Mouse (Mus musculus) intestine, postnatal 0 days (tissue): ENCODE measurements around the gene P4ha1. TPM values are rescaled to one million over a fixed set of nuclear protein-coding genes. Genes with fewer than 3 reads are reported as not detected.

Experiments used
- ATAC-seq: fragments of 200-750 bp; cut with Nextera tagmentation; 2 replicates; pipeline ENCODE4 v1.8.0; 2017; ENCODE audit warnings: mild to moderate bottlenecking, moderate TSS enrichment, moderate library complexity
- H3K27ac ChIP-seq: fragments of 300-500 bp; sonication (generic); 2 replicates; pipeline ENCODE4 v1.5.1; 2014; ENCODE audit warnings: mild to moderate bottlenecking, low read depth, low read length, moderate library complexity
- H3K27me3 ChIP-seq: fragments of 300-500 bp; sonication (generic); replicated peaks from 2 replicates; pipeline ENCODE4 v1.6.1; 2014; ENCODE audit warnings: low read length, mixed read lengths; ENCODE audit not compliant: control insufficient read depth, insufficient read depth
- H3K36me3 ChIP-seq: fragments of 300-500 bp; sonication (generic); 2 replicates; pipeline ENCODE4 v1.6.1; 2014; ENCODE audit warnings: mild to moderate bottlenecking, moderate library complexity; ENCODE audit not compliant: control insufficient read depth, insufficient read depth
- H3K4me1 ChIP-seq: fragments of 300-500 bp; sonication (generic); replicated peaks from 2 replicates; pipeline ENCODE4 v1.6.1; 2014; ENCODE audit warnings: antibody characterized with exemption, low read length, mixed read lengths; ENCODE audit not compliant: control insufficient read depth, insufficient read depth
- H3K4me2 ChIP-seq: fragments of 300-500 bp; sonication (generic); replicated peaks from 2 replicates; pipeline ENCODE4 v1.6.1; 2014; ENCODE audit warnings: low read depth, mild to moderate bottlenecking, moderate library complexity
- H3K4me3 ChIP-seq: fragments of 300-500 bp; sonication (generic); 2 replicates; pipeline ENCODE4 v1.5.1; 2014; ENCODE audit warnings: low read depth, low read length
- H3K9ac ChIP-seq: fragments of 300-500 bp; sonication (generic); 2 replicates; pipeline ENCODE4 v1.6.1; 2014; ENCODE audit warnings: mild to moderate bottlenecking, low read depth, low read length
- H3K9me3 ChIP-seq: fragments of 300-500 bp; sonication (generic); 2 replicates; pipeline ENCODE4 v1.6.1; 2016; ENCODE audit warnings: mixed run types; ENCODE audit not compliant: control insufficient read depth
- CTCF ChIP-seq: sonication (generic); IDR thresholded peaks from 2 replicates; pipeline ENCODE4 v1.5.1; 2016; ENCODE audit warnings: low read depth, mild to moderate bottlenecking, control low read depth, antibody characterized with exemption, moderate library complexity
- WGBS: fragments of 180-500 bp; shearing (Covaris S2); extraction: QIAGEN DNeasy Blood & Tissue Kit; methylation state at CpG from one replicate; pipeline ENCODE4 v1.1.7; 2014; 5-methylcytosine and 5-hydroxymethylcytosine counted together
- polyA plus RNA-seq: library from polyadenylated mRNA; unstranded; fragments of >200 nt; fragmentation: Nextera tagmentation; extraction: Ambion mirVana; gene quantifications from 2 replicates; pipeline ENCODE4 v1.2.1, GENCODE M21; 2015

Gene P4ha1
- polyA plus RNA-seq, 1 experiment from 2014 or later = 8.7 TPM

GRCm38 (mm10) chr10:59285530-59285929 is 37.6 kb upstream of the P4ha1 start:
- ATAC-seq = no peak
- TF ChIP-seq CTCF = no peak
- Histone ChIP-seq H3K9ac (no peak overlapping the region), H3K36me3 (no peaks in the 10 kb centered on the region), H3K27ac (no peak overlapping the region), H3K4me2 (no peak overlapping the region), H3K4me1 (no peaks in the 10 kb centered on the region), H3K9me3 (no peaks in the 10 kb centered on the region), H3K4me3 (no peak overlapping the region), H3K27me3 (no peaks in the 10 kb centered on the region)
- 57% methylated on average over 5 of the region's 5 CpGs for WGBS

GRCm38 (mm10) chr10:59287251-59287650 is 35.8 kb upstream of the P4ha1 start:
- no peaks in the 10 kb centered on the region for H3K4me1 ChIP-seq
- no peaks in the 10 kb centered on the region for H3K27me3 ChIP-seq
- no peaks in the 10 kb centered on the region for H3K36me3 ChIP-seq
- H3K9me3 ChIP-seq = no peaks in the 10 kb centered on the region
- TF ChIP-seq CTCF = no peak
- H3K9ac ChIP-seq = no peak overlapping the region
- H3K4me2 ChIP-seq = no peak overlapping the region
- ATAC-seq = no peak
- H3K4me3 ChIP-seq = no peak overlapping the region
- H3K27ac ChIP-seq = no peak overlapping the region
- 65% methylated on average over 2 of the region's 2 CpGs for WGBS

GRCm38 (mm10) chr10:59287662-59288061 is 35.4 kb upstream of the P4ha1 start:
- no peak for ATAC-seq
- Histone ChIP-seq H3K27me3 (no peaks in the 10 kb centered on the region), H3K4me2 (no peak overlapping the region), H3K9ac (no peak overlapping the region), H3K36me3 (no peaks in the 10 kb centered on the region), H3K27ac (no peak overlapping the region), H3K4me3 (no peak overlapping the region), H3K4me1 (no peaks in the 10 kb centered on the region), H3K9me3 (no peaks in the 10 kb centered on the region)
- TF ChIP-seq CTCF = no peak
- 68% methylated on average over 3 of the region's 3 CpGs for WGBS

- H3K9me3 ChIP-seq = no peaks in the 10 kb centered on the region
- H3K4me1 ChIP-seq = no peaks in the 10 kb centered on the region
- no peaks in the 10 kb centered on the region for H3K27me3 ChIP-seq
- no peaks in the 10 kb centered on the region for H3K36me3 ChIP-seq
- no peak overlapping the region for H3K4me2 ChIP-seq
- H3K4me3 ChIP-seq = no peak overlapping the region
- 49% methylated on average over 8 of the region's 8 CpGs for whole genome bisulfite sequencing
- ATAC-seq = no peak
- no peak overlapping the region for H3K9ac ChIP-seq
- TF ChIP-seq CTCF = peak; percentile 82
- H3K27ac ChIP-seq = no peak overlapping the region
Measured at GRCm38 (mm10) chr10:59289062-59289461, 34.0 kb upstream of the P4ha1 start.

GRCm38 (mm10) chr10:59291536-59291935 is 31.6 kb upstream of the P4ha1 start:
- Histone ChIP-seq H3K9me3 (no peaks in the 10 kb centered on the region), H3K4me1 (no peaks in the 10 kb centered on the region), H3K4me3 (no peak overlapping the region), H3K9ac (no peak overlapping the region), H3K4me2 (no peak overlapping the region), H3K27ac (no peak overlapping the region), H3K27me3 (no peaks in the 10 kb centered on the region), H3K36me3 (no peaks in the 10 kb centered on the region)
- ATAC-seq = peak; percentile 67
- 23% methylated on average over 3 of the region's 3 CpGs for WGBS
- peak; percentile 36; the same call in 1 of the 2 replicates for TF ChIP-seq CTCF

- 73% methylated on average over 7 of the region's 7 CpGs for WGBS
- TF ChIP-seq CTCF = no peak
- H3K4me2 ChIP-seq = no peak overlapping the region
Measured at GRCm38 (mm10) chr10:59292079-59292478, 31.0 kb upstream of the P4ha1 start.

GRCm38 (mm10) chr10:59292558-59292957 is 30.5 kb upstream of the P4ha1 start:
- no peak overlapping the region for H3K4me2 ChIP-seq
- WGBS = 28% methylated on average over 4 of the region's 4 CpGs
- TF ChIP-seq CTCF = peak; percentile 99
- H3K27me3 ChIP-seq = no peaks in the 10 kb centered on the region
- no peak overlapping the region for H3K4me3 ChIP-seq
- H3K9ac ChIP-seq = no peak overlapping the region
- H3K36me3 ChIP-seq = no peaks in the 10 kb centered on the region
- no peaks in the 10 kb centered on the region for H3K4me1 ChIP-seq
- ATAC-seq = peak; percentile 44
- H3K9me3 ChIP-seq = no peaks in the 10 kb centered on the region
- no peak overlapping the region for H3K27ac ChIP-seq

More at GRCm38 (mm10) chr10:59292079-59292478, 31.0 kb upstream of the P4ha1 start:
- no peaks in the 10 kb centered on the region for H3K9me3 ChIP-seq
- no peaks in the 10 kb centered on the region for H3K27me3 ChIP-seq
- no peak overlapping the region for H3K27ac ChIP-seq
- ATAC-seq = no peak; the same call in 1 of the 2 replicates
- no peak overlapping the region for H3K9ac ChIP-seq
- no peak overlapping the region for H3K4me3 ChIP-seq
- no peaks in the 10 kb centered on the region for H3K36me3 ChIP-seq
- no peaks in the 10 kb centered on the region for H3K4me1 ChIP-seq
